Mouse (Mus musculus) midbrain, embryonic 15.5 days (tissue): ENCODE measurements around the gene Rsf1. TPM values are rescaled to one million over a fixed set of nuclear protein-coding genes. Genes with fewer than 3 reads are reported as not detected.

ENCODE experiments used
- ATAC-seq: fragments of 200-750 bp; cut with Nextera tagmentation; replicated peaks from 2 replicates; pipeline ENCODE4 v1.8.0; 2017; ENCODE audit warnings: moderate TSS enrichment
- H3K27ac ChIP-seq: fragments of 300-500 bp; sonication (generic); 2 replicates; pipeline ENCODE4 v1.5.1; 2015; ENCODE audit warnings: mild to moderate bottlenecking, inconsistent platforms
- H3K27me3 ChIP-seq: fragments of 300-500 bp; sonication (generic); replicated peaks from 2 replicates; pipeline ENCODE4 v1.6.1; 2015; ENCODE audit warnings: inconsistent platforms
- H3K36me3 ChIP-seq: fragments of 300-500 bp; sonication (generic); replicated peaks from 2 replicates; pipeline ENCODE4 v1.6.1; 2015; ENCODE audit warnings: inconsistent platforms
- H3K4me1 ChIP-seq: fragments of 300-500 bp; sonication (generic); 2 replicates; pipeline ENCODE4 v1.6.1; 2015; ENCODE audit warnings: inconsistent platforms
- H3K4me2 ChIP-seq: fragments of 300-500 bp; sonication (generic); 2 replicates; pipeline ENCODE4 v1.6.1; 2015; ENCODE audit warnings: inconsistent platforms, mild to moderate bottlenecking, moderate library complexity
- H3K4me3 ChIP-seq: fragments of 300-500 bp; sonication (generic); 2 replicates; pipeline ENCODE4 v1.5.1; 2015; ENCODE audit warnings: mild to moderate bottlenecking, inconsistent platforms
- H3K9ac ChIP-seq: fragments of 300-500 bp; sonication (generic); 2 replicates; pipeline ENCODE4 v1.6.1; 2015; ENCODE audit warnings: mild to moderate bottlenecking, inconsistent platforms
- H3K9me3 ChIP-seq: fragments of 300-500 bp; sonication (generic); 2 replicates; pipeline ENCODE4 v1.6.1; 2016; ENCODE audit warnings: inconsistent platforms
- WGBS: fragments of 180-500 bp; shearing (Covaris S2); methylation state at CpG from one replicate; pipeline ENCODE4 v1.1.7; 2015; ENCODE audit warnings: mixed read lengths; 5-methylcytosine and 5-hydroxymethylcytosine counted together
- polyA plus RNA-seq: library from polyadenylated mRNA; unstranded; fragments of >200 nt; fragmentation: Nextera tagmentation; extraction: Ambion mirVana; gene quantifications from 2 replicates; pipeline ENCODE4 v1.2.1, GENCODE M21; 2015

Gene Rsf1
- polyA plus RNA-seq, 1 experiment from 2014 or later: 30.1 TPM

- no peak overlapping the region for H3K27ac ChIP-seq
- no peak overlapping the region for H3K4me3 ChIP-seq
- WGBS: 77% methylated on average over 5 of the region's 5 CpGs
- H3K4me1 ChIP-seq: peaks cover 18% of the 10 kb centered on the region
- H3K27me3 ChIP-seq: no peaks in the 10 kb centered on the region
- H3K9ac ChIP-seq: no peak overlapping the region
- no peaks in the 10 kb centered on the region for H3K9me3 ChIP-seq
- H3K4me2 ChIP-seq: no peak overlapping the region
- no peaks in the 10 kb centered on the region for H3K36me3 ChIP-seq
- no peak for ATAC-seq
These were observed 8.8 kb downstream of the Rsf1 start for GRCm38 (mm10) chr7:97588506-97588905.

GRCm38 (mm10) chr7:97590488-97590887, 10.8 kb downstream of the Rsf1 start:
- ATAC-seq: no peak
- no peak overlapping the region for H3K4me2 ChIP-seq
- peaks cover 14% of the 10 kb centered on the region for H3K4me1 ChIP-seq
- no peak overlapping the region for H3K9ac ChIP-seq
- H3K36me3 ChIP-seq: no peaks in the 10 kb centered on the region
- H3K9me3 ChIP-seq: no peaks in the 10 kb centered on the region
- no peak overlapping the region for H3K4me3 ChIP-seq
- WGBS: 50% methylated on average over 3 of the region's 3 CpGs
- H3K27ac ChIP-seq: no peak overlapping the region
- H3K27me3 ChIP-seq: no peaks in the 10 kb centered on the region

- Histone ChIP-seq H3K9me3 (no peaks in the 10 kb centered on the region), H3K9ac (no peak overlapping the region), H3K27me3 (no peaks in the 10 kb centered on the region), H3K4me3 (no peak overlapping the region), H3K4me1 (peaks cover 14% of the 10 kb centered on the region), H3K4me2 (no peak overlapping the region), H3K36me3 (no peaks in the 10 kb centered on the region), H3K27ac (no peak overlapping the region)
- no peak for ATAC-seq
- 88% methylated on average over 6 of the region's 6 CpGs for WGBS
These were observed 11.6 kb downstream of the Rsf1 start for GRCm38 (mm10) chr7:97591336-97591735.

GRCm38 (mm10) chr7:97592396-97592795, 12.7 kb downstream of the Rsf1 start:
- no peak overlapping the region for H3K4me2 ChIP-seq
- H3K9ac ChIP-seq: no peak overlapping the region
- no peaks in the 10 kb centered on the region for H3K27me3 ChIP-seq
- no peak overlapping the region for H3K4me3 ChIP-seq
- H3K4me1 ChIP-seq: peaks cover 14% of the 10 kb centered on the region
- no peaks in the 10 kb centered on the region for H3K9me3 ChIP-seq
- H3K36me3 ChIP-seq: no peaks in the 10 kb centered on the region
- 95% methylated on average over 4 of the region's 4 CpGs for WGBS
- ATAC-seq: no peak
- no peak overlapping the region for H3K27ac ChIP-seq

- Histone ChIP-seq H3K4me3 (no peak overlapping the region), H3K4me1 (peaks cover 14% of the 10 kb centered on the region), H3K4me2 (no peak overlapping the region), H3K27ac (no peak overlapping the region), H3K27me3 (no peaks in the 10 kb centered on the region), H3K9ac (no peak overlapping the region), H3K9me3 (no peaks in the 10 kb centered on the region), H3K36me3 (no peaks in the 10 kb centered on the region)
- 88% methylated on average over 2 of the region's 2 CpGs for WGBS
- no peak for ATAC-seq
These were observed 13.8 kb downstream of the Rsf1 start for GRCm38 (mm10) chr7:97593535-97593934.

GRCm38 (mm10) chr7:97598548-97598947, 18.9 kb downstream of the Rsf1 start:
- Histone ChIP-seq H3K27me3 (no peaks in the 10 kb centered on the region), H3K4me3 (no peak overlapping the region), H3K36me3 (no peaks in the 10 kb centered on the region), H3K27ac (no peak overlapping the region), H3K9me3 (no peaks in the 10 kb centered on the region), H3K9ac (no peak overlapping the region), H3K4me1 (no peaks in the 10 kb centered on the region), H3K4me2 (no peak overlapping the region)
- ATAC-seq: no peak
- 94% methylated on average over 2 of the region's 2 CpGs for WGBS

GRCm38 (mm10) chr7:97621346-97621745, 41.7 kb downstream of the Rsf1 start:
- Histone ChIP-seq H3K27me3 (no peaks in the 10 kb centered on the region), H3K9ac (no peak overlapping the region), H3K27ac (no peak overlapping the region), H3K4me1 (no peaks in the 10 kb centered on the region), H3K4me2 (no peak overlapping the region), H3K4me3 (no peak overlapping the region), H3K36me3 (peaks cover 6% of the 10 kb centered on the region; the same call in 1 of the 2 replicates), H3K9me3 (no peaks in the 10 kb centered on the region)
- no peak for ATAC-seq
- WGBS: 97% methylated on average over 5 of the region's 5 CpGs

GRCm38 (mm10) chr7:97622676-97623075, 43.0 kb downstream of the Rsf1 start:
- H3K9ac ChIP-seq: no peak overlapping the region
- peaks cover 3% of the 10 kb centered on the region; the same call in 1 of the 2 replicates for H3K36me3 ChIP-seq
- H3K4me2 ChIP-seq: no peak overlapping the region
- no peak overlapping the region for H3K4me3 ChIP-seq
- no peaks in the 10 kb centered on the region for H3K9me3 ChIP-seq
- ATAC-seq: no peak
- no peaks in the 10 kb centered on the region for H3K4me1 ChIP-seq
- WGBS: 96% methylated on average over 1 of the region's 1 CpGs
- H3K27ac ChIP-seq: no peak overlapping the region
- H3K27me3 ChIP-seq: no peaks in the 10 kb centered on the region

- H3K27me3 ChIP-seq: no peaks in the 10 kb centered on the region
- no peak for ATAC-seq
- no peak overlapping the region for H3K4me2 ChIP-seq
- H3K9me3 ChIP-seq: no peaks in the 10 kb centered on the region
- no peaks in the 10 kb centered on the region for H3K4me1 ChIP-seq
- no peak overlapping the region for H3K27ac ChIP-seq
- no peaks in the 10 kb centered on the region; the same call in 1 of the 2 replicates for H3K36me3 ChIP-seq
- no peak overlapping the region for H3K4me3 ChIP-seq
- no peak overlapping the region for H3K9ac ChIP-seq
These were observed 43.7 kb downstream of the Rsf1 start for GRCm38 (mm10) chr7:97623402-97623801.

GRCm38 (mm10) chr7:97629351-97629750, 49.7 kb downstream of the Rsf1 start:
- Histone ChIP-seq H3K4me2 (no peak overlapping the region), H3K36me3 (no peaks in the 10 kb centered on the region), H3K27me3 (no peaks in the 10 kb centered on the region), H3K9ac (no peak overlapping the region), H3K4me3 (no peak overlapping the region), H3K9me3 (no peaks in the 10 kb centered on the region), H3K4me1 (no peaks in the 10 kb centered on the region), H3K27ac (no peak overlapping the region)
- ATAC-seq: no peak
- 62% methylated on average over 2 of the region's 2 CpGs for WGBS

- 82% methylated on average over 2 of the region's 2 CpGs for WGBS
- Histone ChIP-seq H3K36me3 (no peaks in the 10 kb centered on the region), H3K9ac (no peak overlapping the region), H3K27me3 (no peaks in the 10 kb centered on the region), H3K4me3 (no peak overlapping the region), H3K4me1 (no peaks in the 10 kb centered on the region), H3K9me3 (no peaks in the 10 kb centered on the region), H3K27ac (no peak overlapping the region), H3K4me2 (no peak overlapping the region)
- ATAC-seq: no peak
These were observed 51.6 kb downstream of the Rsf1 start for GRCm38 (mm10) chr7:97631290-97631689.

GRCm38 (mm10) chr7:97632897-97633296, 53.2 kb downstream of the Rsf1 start:
- Histone ChIP-seq H3K9me3 (no peaks in the 10 kb centered on the region), H3K36me3 (no peaks in the 10 kb centered on the region), H3K9ac (no peak overlapping the region), H3K4me2 (no peak overlapping the region), H3K27me3 (no peaks in the 10 kb centered on the region), H3K4me1 (no peaks in the 10 kb centered on the region), H3K27ac (no peak overlapping the region), H3K4me3 (no peak overlapping the region)
- 75% methylated on average over 1 of the region's 1 CpGs for WGBS
- no peak for ATAC-seq

GRCm38 (mm10) chr7:97645060-97645459, 65.4 kb downstream of the Rsf1 start:
- Histone ChIP-seq H3K27ac (no peak overlapping the region), H3K27me3 (no peaks in the 10 kb centered on the region), H3K9me3 (no peaks in the 10 kb centered on the region), H3K4me3 (no peak overlapping the region), H3K9ac (no peak overlapping the region), H3K36me3 (no peaks in the 10 kb centered on the region), H3K4me1 (0 out of 2 replicates have a peak, but pooled peaks cover 7% of the 10 kb centered on the region), H3K4me2 (no peak overlapping the region)
- WGBS: 85% methylated on average over 3 of the region's 3 CpGs
- no peak for ATAC-seq
